Mouse (Mus musculus) kidney, embryonic 16.5 days (tissue): Measurements from ENCODE around the gene Exosc5. TPM values are rescaled to one million over a fixed set of nuclear protein-coding genes. Genes with fewer than 3 reads are reported as not detected.

Source experiments
- ATAC-seq: fragments of 200-750 bp; cut with Nextera tagmentation; 2 replicates; pipeline ENCODE4 v1.8.0; 2017; ENCODE audit warnings: moderate TSS enrichment; ENCODE audit not compliant: low FRiP score, low TSS enrichment
- H3K27ac ChIP-seq: fragments of 300-500 bp; sonication (generic); 2 replicates; pipeline ENCODE4 v1.5.1; 2014; ENCODE audit warnings: low read length
- H3K27me3 ChIP-seq: fragments of 300-500 bp; sonication (generic); 2 replicates; pipeline ENCODE4 v1.6.1; 2014; ENCODE audit warnings: low read length, control low read depth, mixed read lengths; ENCODE audit not compliant: insufficient read depth
- H3K36me3 ChIP-seq: fragments of 300-500 bp; sonication (generic); 2 replicates; pipeline ENCODE4 v1.6.1; 2014; ENCODE audit warnings: low read length, control low read depth, mixed read lengths; ENCODE audit not compliant: insufficient read depth
- H3K4me1 ChIP-seq: fragments of 300-500 bp; sonication (generic); 2 replicates; pipeline ENCODE4 v1.6.1; 2014; ENCODE audit warnings: low read length, control low read depth, mixed read lengths; ENCODE audit not compliant: insufficient read depth
- H3K4me2 ChIP-seq: fragments of 300-500 bp; sonication (generic); replicated peaks from 2 replicates; pipeline ENCODE4 v1.6.1; 2014; ENCODE audit warnings: low read depth, low read length
- H3K4me3 ChIP-seq: fragments of 300-500 bp; sonication (generic); 2 replicates; pipeline ENCODE4 v1.5.1; 2014; ENCODE audit warnings: mild to moderate bottlenecking, low read length
- H3K9ac ChIP-seq: fragments of 300-500 bp; sonication (generic); replicated peaks from 2 replicates; pipeline ENCODE4 v1.6.1; 2014; ENCODE audit warnings: low read length
- H3K9me3 ChIP-seq: fragments of 300-500 bp; sonication (generic); 2 replicates; pipeline ENCODE4 v1.6.1; 2016; ENCODE audit warnings: low read length, control low read depth
- WGBS: fragments of 180-500 bp; shearing (Covaris S2); extraction: QIAGEN DNeasy Blood & Tissue Kit; methylation state at CpG from one replicate; pipeline ENCODE4 v1.1.7; 2014; 5-methylcytosine and 5-hydroxymethylcytosine counted together
- polyA plus RNA-seq: library from polyadenylated mRNA; unstranded; fragments of >200 nt; fragmentation: Nextera tagmentation; extraction: Ambion mirVana; gene quantifications from 2 replicates; pipeline ENCODE4 v1.2.1, GENCODE M21; 2015

Exosc5 gene
- polyA plus RNA-seq = 90.0 and 92.6 TPM in 2 replicates

DNA sequence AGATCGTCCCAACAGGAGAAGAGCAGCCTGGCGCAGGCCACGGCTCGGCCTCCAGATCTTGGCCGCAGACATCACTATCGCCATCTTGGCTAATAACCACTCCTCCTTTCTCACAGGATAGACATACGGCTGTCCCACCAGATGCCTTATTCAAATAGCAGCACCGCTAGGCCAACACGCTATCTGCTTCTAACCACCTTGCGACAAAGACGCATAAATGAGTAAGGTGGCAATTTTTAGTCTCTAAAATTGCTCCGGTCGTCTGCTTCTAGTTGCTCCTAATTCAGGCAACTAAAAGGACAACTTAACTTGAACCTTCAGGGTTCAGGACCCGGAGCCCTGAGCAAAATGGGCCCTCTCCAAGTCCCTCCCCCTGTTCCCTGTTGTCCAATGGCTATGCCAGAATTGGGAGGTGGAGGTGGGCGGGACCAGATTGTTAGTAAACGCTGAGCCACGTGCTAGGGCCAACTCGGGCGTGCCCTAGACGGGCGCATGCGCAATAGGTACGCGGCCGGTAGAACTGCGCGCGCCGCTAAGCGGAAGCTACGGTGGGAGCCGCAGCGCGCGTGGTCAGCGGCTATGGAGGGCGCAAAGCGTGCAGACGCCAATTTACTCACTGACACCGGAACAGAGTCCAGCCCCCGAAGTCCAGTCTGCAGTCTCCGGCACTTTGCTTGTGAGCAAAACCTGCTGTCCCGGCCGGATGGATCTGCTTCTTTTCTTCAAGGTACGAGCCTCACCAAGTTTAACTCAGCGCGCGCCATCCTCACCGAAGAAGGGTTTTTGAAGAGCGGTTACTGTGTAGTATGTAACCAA lies at the start of gene Exosc5, which contains the start of gene Bckdha:
Gene Exosc5 (plus strand): TSS at position 508 of the 816 bp plus-strand sequence.
Gene Bckdha (minus strand): TSS at position 325 of the 816 bp plus-strand sequence.
- Histone ChIP-seq H3K27me3 (no peaks in the 10 kb centered on the region), H3K9me3 (no peaks in the 10 kb centered on the region), H3K36me3 (0 out of 2 replicates have a peak, but pooled peaks cover 2% of the 10 kb centered on the region), H3K4me2 (peak within 1 kb of the TSS; percentile 86), H3K4me1 (peaks cover 22% of the 10 kb centered on the region), H3K9ac (peak within 1 kb of the TSS; percentile 76), H3K4me3 (peak within 1 kb of the TSS; percentile 77), H3K27ac (peak within 1 kb of the TSS; percentile 83)
- peak; percentile 98 for ATAC-seq
- WGBS = under 1% methylated on average over 50 of the region's 50 CpGs

DNA sequence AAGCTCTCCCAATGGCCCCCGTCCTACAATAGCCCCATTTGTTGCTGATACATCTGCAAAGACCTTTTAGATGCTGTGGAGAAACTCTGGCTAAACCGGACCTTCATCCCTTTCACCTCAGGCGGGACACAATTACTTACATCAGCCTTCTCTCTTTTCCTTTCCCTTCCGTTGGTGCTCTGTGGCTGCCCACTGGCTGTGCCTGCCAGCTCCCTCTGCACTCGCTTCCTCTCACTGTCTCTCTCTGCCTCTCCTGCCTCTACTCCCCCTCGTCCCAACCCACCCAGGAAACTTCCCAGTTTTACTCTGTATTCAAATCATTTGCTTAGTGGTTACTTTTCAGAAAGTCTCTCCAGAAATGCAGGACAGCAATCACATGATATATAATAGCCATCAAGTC lies 48.9 kb upstream of the Exosc5 start:
- no peak overlapping the region for H3K9ac ChIP-seq
- H3K4me3 ChIP-seq = no peak overlapping the region
- H3K27ac ChIP-seq = no peak overlapping the region
- no peak for ATAC-seq
- H3K9me3 ChIP-seq = no peaks in the 10 kb centered on the region
- H3K36me3 ChIP-seq = no peaks in the 10 kb centered on the region
- no peaks in the 10 kb centered on the region for H3K27me3 ChIP-seq
- WGBS = 35% methylated on average over 6 of the region's 6 CpGs
- H3K4me2 ChIP-seq = no peak overlapping the region
- H3K4me1 ChIP-seq = no peaks in the 10 kb centered on the region

DNA sequence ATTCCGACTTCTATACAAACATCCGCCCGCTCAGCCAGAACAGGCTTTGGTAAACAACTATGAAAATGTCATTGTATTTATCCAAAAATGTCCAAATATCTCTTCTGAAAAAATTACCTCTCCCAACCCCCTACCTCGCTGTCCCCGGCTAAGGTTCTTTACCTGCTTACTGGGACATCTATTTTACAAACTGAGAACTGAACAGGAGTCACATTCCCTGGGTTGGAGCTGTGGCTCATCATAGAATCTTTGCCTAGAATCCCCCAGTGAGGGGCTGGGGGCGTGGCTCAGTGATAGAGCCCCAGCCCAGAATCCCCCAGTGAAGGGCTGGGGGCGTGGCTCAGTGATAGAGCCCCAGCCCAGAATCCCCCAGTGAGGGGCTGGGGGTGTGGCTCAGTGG lies 47.5 kb upstream of the Exosc5 start:
- no peak overlapping the region for H3K4me2 ChIP-seq
- no peaks in the 10 kb centered on the region for H3K4me1 ChIP-seq
- H3K9me3 ChIP-seq = no peaks in the 10 kb centered on the region
- no peak overlapping the region for H3K27ac ChIP-seq
- no peak for ATAC-seq
- no peak overlapping the region for H3K9ac ChIP-seq
- H3K4me3 ChIP-seq = no peak overlapping the region
- WGBS = 55% methylated on average over 7 of the region's 7 CpGs
- H3K36me3 ChIP-seq = no peaks in the 10 kb centered on the region
- H3K27me3 ChIP-seq = no peaks in the 10 kb centered on the region

DNA sequence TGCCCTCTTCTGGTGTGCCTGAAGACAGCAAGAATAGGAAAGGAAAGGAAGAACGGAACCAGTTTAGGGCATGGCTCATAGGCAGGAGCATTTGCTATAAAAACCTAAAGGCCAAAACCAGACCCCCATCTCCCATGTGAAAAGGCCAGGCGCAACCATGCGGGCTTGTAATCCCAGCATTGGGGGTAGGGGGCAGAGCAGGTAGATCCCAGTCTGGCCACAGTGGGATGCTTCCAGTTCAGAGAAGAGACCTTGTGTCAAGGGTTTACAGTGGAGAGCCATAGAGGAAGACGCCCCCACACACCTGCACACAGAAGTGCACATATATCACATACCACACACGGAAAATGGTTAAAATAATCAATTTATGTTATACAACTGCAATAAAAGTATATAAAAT lies 44.9 kb upstream of the Exosc5 start:
- 88% methylated on average over 5 of the region's 5 CpGs for WGBS
- no peak overlapping the region for H3K27ac ChIP-seq
- no peak for ATAC-seq
- no peak overlapping the region for H3K9ac ChIP-seq
- no peak overlapping the region for H3K4me2 ChIP-seq
- H3K4me1 ChIP-seq = 0 out of 2 replicates have a peak, but pooled peaks cover 3% of the 10 kb centered on the region
- no peak overlapping the region for H3K4me3 ChIP-seq
- no peaks in the 10 kb centered on the region for H3K36me3 ChIP-seq
- no peaks in the 10 kb centered on the region for H3K9me3 ChIP-seq
- no peaks in the 10 kb centered on the region for H3K27me3 ChIP-seq

DNA sequence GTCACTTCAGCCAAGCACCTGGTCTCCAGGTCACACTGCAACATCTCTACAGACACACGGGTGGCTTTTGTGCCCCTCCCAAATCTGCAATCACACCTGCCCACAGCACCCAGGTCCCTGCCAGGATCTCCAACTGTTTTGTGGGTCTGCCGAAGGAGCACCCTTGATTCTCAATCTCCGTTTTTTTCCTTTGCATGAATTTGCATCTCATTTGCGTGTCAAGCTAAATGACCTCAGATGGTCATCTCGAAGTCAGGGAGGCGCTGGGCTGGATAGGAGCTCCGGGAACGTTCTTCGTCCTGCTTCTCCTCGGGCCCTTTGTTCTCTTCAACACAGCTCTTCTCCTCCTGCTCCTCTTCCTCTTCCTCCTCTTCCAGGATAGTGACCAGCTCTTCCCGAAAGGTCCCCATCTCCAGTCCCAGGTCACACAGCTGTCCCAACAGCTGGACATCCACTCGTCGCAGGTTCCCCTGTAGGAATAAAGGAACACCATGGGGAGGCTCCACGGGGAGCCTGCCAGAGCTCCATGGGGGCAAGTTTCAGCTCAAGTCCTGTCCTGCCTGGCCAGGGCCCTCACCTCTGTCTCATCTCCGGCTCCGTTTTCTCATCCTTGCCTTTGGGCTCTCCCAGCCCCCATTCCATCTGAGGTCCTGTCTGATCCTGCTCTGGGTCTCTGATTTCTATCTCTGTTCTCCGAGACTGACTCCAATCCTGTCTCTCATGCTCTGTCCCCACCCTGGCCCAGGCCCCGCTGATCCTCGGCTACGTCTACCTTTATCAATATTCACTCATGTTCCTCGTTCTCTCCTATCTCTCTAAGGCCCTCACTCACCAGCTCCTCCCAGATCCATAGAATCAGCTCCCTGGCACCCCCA lies 43.9 kb upstream of the Exosc5 start:
- Histone ChIP-seq H3K4me1 (peaks cover 7% of the 10 kb centered on the region; the same call in 1 of the 2 replicates), H3K4me2 (no peak overlapping the region), H3K27ac (no peak overlapping the region), H3K4me3 (no peak overlapping the region), H3K9me3 (no peaks in the 10 kb centered on the region), H3K36me3 (no peaks in the 10 kb centered on the region), H3K9ac (no peak overlapping the region), H3K27me3 (no peaks in the 10 kb centered on the region)
- WGBS = 73% methylated on average over 21 of the region's 21 CpGs
- no peak for ATAC-seq

DNA sequence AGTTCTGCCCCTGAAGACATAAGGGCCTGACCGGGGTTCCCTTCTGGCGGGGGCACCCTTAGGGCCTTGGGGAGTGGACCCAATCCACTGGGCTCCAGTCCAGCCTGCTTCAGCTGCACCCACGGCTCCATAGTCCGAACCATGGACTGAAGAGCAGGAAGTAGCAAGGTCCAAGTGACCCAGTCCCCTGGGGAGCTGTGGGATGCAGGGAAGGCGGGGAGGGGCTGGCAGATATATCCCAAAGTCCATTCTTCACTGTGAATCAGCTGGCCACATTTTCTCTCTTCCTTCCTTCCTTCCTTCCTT lies 43.3 kb upstream of the Exosc5 start, which contains the start of gene Erich4:
Gene Erich4 (minus strand): TSS at position 187 of the 306 bp plus-strand sequence.
- no peak within 1 kb of the TSS for H3K27ac ChIP-seq
- peaks cover 10% of the 10 kb centered on the region; the same call in 1 of the 2 replicates for H3K4me1 ChIP-seq
- WGBS = 75% methylated on average over 5 of the region's 5 CpGs
- 0 out of 2 replicates have a peak, but pooled peaks have one; percentile 28 for ATAC-seq
- no peak within 1 kb of the TSS for H3K4me3 ChIP-seq
- no peak within 1 kb of the TSS for H3K9ac ChIP-seq
- H3K9me3 ChIP-seq = no peaks in the 10 kb centered on the region
- H3K36me3 ChIP-seq = no peaks in the 10 kb centered on the region
- no peak within 1 kb of the TSS for H3K4me2 ChIP-seq
- no peaks in the 10 kb centered on the region for H3K27me3 ChIP-seq

DNA sequence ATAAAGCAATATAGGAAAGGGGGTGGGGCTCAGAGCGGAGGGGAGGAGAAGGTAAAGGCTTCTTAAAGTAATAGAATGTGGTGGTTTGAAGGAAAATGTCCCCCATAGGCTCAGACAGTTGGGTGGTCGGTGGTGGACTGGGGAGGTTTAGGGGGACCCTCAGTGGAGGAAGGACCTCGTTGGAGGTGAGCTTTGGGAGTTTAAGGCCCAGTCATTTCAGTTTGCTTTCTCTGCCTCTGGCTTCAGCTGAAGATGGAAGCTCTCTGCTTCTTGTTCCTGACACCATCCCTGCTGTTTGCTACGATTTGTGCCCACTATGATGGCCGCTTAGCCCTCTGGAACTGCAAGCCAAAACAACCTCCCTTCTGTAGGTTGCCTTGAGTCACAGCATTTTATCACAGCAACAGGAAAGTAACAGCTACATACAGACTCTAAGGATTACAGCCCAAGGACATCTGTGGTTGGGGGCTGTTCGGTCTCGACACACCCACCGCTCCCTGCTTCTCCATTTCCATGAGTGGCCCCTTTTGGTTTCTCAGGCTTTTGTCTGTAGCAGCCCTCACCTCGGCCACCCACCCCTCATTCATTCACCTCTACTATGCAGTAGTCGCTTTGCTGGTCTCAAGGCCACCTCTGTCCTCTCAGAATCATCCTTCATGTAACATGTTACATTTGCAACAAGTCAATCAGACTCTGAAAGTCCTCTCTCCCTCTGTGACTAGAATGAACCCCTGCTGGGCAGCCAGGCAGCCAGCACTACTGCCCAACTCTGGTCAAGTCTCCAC lies 41.4 kb upstream of the Exosc5 start:
- peaks cover 10% of the 10 kb centered on the region; the same call in 1 of the 2 replicates for H3K4me1 ChIP-seq
- peaks cover 16% of the 10 kb centered on the region; the same call in 1 of the 2 replicates for H3K36me3 ChIP-seq
- no peak overlapping the region for H3K4me2 ChIP-seq
- no peak overlapping the region for H3K4me3 ChIP-seq
- H3K27me3 ChIP-seq = no peaks in the 10 kb centered on the region
- H3K9ac ChIP-seq = no peak overlapping the region
- WGBS = 85% methylated on average over 10 of the region's 10 CpGs
- no peaks in the 10 kb centered on the region for H3K9me3 ChIP-seq
- no peak overlapping the region for H3K27ac ChIP-seq
- ATAC-seq = no peak

DNA sequence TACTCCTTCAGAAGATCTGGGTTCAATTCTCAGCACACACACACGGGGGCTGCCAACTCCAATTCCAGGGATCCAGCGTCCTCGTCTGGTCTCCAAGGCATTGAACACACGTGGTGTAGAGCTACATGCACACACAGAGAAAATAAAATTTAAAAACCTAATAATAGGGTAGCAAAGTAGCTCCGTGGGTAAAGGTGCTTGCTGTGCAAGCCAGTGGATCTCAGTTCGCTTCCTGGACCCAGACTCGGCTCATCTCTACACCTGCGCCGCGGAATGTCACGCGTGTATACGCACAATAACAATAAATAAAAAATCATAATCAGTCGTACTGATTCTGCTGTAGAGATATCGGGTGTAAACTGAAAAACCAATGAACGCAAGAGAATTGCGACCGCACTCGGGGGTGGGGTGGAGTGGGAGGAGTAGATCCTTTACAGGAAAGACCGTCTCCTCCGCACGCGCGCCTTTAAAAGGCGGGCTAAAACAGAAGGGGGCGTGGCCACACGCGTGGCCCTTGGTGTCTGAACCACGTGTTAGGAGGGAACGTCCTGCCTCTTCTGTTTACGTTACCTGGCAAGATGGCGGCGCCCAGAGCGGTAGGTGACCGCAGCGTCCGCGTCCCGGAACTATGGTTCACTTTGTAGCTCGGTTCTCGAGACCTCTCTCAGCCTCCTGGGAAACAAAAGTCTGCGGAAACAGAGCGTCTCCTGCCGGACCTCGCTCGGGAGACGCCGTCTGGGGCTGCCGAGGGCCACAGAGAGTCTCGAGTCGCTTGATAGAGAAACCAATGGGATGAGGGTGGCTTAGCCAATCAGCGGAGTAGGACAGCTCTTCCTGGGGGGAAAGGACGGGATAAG lies 39.9 kb upstream of the Exosc5 start, which contains the start of gene Dmac2:
Gene Dmac2 (plus strand): TSS at position 550 of the 857 bp plus-strand sequence.
- Histone ChIP-seq H3K4me3 (peak within 1 kb of the TSS; percentile 75), H3K27ac (peak within 1 kb of the TSS; percentile 85), H3K9ac (peak within 1 kb of the TSS; percentile 75), H3K27me3 (no peaks in the 10 kb centered on the region), H3K4me2 (peak within 1 kb of the TSS; percentile 76), H3K9me3 (no peaks in the 10 kb centered on the region), H3K4me1 (peaks cover 10% of the 10 kb centered on the region; the same call in 1 of the 2 replicates), H3K36me3 (peaks cover 28% of the 10 kb centered on the region)
- peak; percentile 93 for ATAC-seq
- WGBS = 2% methylated on average over 53 of the region's 53 CpGs
